Mouse (Mus musculus) layer of hippocampus, adult 11-12 months (tissue): Measurements from ENCODE around the gene Cdca5.
"Not testable (repeated sequence)": the region's sequence is repeated elsewhere in the genome, so short reads cannot be mapped to it uniquely, and the experiment has no call there.

Experiments
- DNase-seq: peaks from one replicate; pipeline ENCODE4 v3.0.0; 2022; ENCODE audit warnings: low spot score

Gene Cdca5

GRCm38 (mm10) chr19:6084478-6085248 is at the start of gene Cdca5, which contains the start of gene Zfpl1:
Gene Cdca5 (plus strand): TSS chr19:6084983.
Gene Zfpl1 (minus strand): TSS chr19:6084956.
- peak; percentile 97 for DNase-seq

GRCm38 (mm10) chr19:6035966-6036585 is 48.7 kb upstream of the Cdca5 start:
- no peak for DNase-seq

- DNase-seq = no peak
Observed at GRCm38 (mm10) chr19:6037695-6038094, 47.1 kb upstream of the Cdca5 start.

GRCm38 (mm10) chr19:6038326-6038725 is 46.5 kb upstream of the Cdca5 start:
- DNase-seq = no peak

- DNase-seq = no peak
Observed at GRCm38 (mm10) chr19:6040002-6040401, 44.8 kb upstream of the Cdca5 start.

- no peak for DNase-seq
Observed at GRCm38 (mm10) chr19:6042293-6042692, 42.5 kb upstream of the Cdca5 start.

- not testable (repeated sequence) for DNase-seq
Observed at GRCm38 (mm10) chr19:6044102-6044501, 40.7 kb upstream of the Cdca5 start.

- no peak for DNase-seq
Observed at GRCm38 (mm10) chr19:6045366-6046293, 39.2 kb upstream of the Cdca5 start.

GRCm38 (mm10) chr19:6046294-6047153 is 38.3 kb upstream of the Cdca5 start, which contains the start of gene Syvn1:
Gene Syvn1 (plus strand): TSS chr19:6046576.
- peak; percentile 91 for DNase-seq

GRCm38 (mm10) chr19:6047154-6047898 is 37.5 kb upstream of the Cdca5 start:
- DNase-seq = no peak

- no peak for DNase-seq
Observed at GRCm38 (mm10) chr19:6047899-6048166, 37.0 kb upstream of the Cdca5 start.

- DNase-seq = no peak
Observed at GRCm38 (mm10) chr19:6048681-6049410, 35.9 kb upstream of the Cdca5 start.

GRCm38 (mm10) chr19:6052516-6052915 is 32.3 kb upstream of the Cdca5 start:
- DNase-seq = no peak

GRCm38 (mm10) chr19:6054296-6054695 is 30.5 kb upstream of the Cdca5 start:
- no peak for DNase-seq

GRCm38 (mm10) chr19:6056696-6057095 is 28.1 kb upstream of the Cdca5 start:
- DNase-seq = no peak

GRCm38 (mm10) chr19:6057313-6058096 is 27.3 kb upstream of the Cdca5 start, which contains the start of the genes Mrpl49 and Fau:
Gene Mrpl49 (minus strand): TSS chr19:6057785.
Gene Fau (plus strand): TSS chr19:6057844.
- DNase-seq = peak; percentile 99

GRCm38 (mm10) chr19:6058513-6058912 is 26.3 kb upstream of the Cdca5 start:
- DNase-seq = no peak

GRCm38 (mm10) chr19:6058966-6059365 is 25.8 kb upstream of the Cdca5 start:
- DNase-seq = no peak

- peak; percentile 94 for DNase-seq
Observed at GRCm38 (mm10) chr19:6061021-6061533, 23.7 kb upstream of the Cdca5 start, which contains the start of gene Znhit2. Gene Znhit2 (plus strand): TSS chr19:6061192.
